Mouse (Mus musculus) brown adipose tissue, adult 24 weeks (tissue): ENCODE data around the gene Hist1h4f. TPM values are rescaled to one million over a fixed set of nuclear protein-coding genes. Genes with fewer than 3 reads are reported as not detected.
A peak's percentile ranks its signal among the peaks of the same experiment; 100 is the strongest.
"Not testable (repeated sequence)": the region's sequence is repeated elsewhere in the genome, so short reads cannot be mapped to it uniquely, and the experiment has no call there.

Source experiments
- H3K27ac ChIP-seq: fragments of 200-500 bp; replicated peaks from 2 replicates; pipeline ENCODE4 v1.5.1; 2012; ENCODE audit warnings: low read depth, mild to moderate bottlenecking, low read length
- H3K4me1 ChIP-seq: fragments of 200-500 bp; 2 replicates; pipeline ENCODE4 v1.6.1; 2012; ENCODE audit warnings: low read length, mixed read lengths; ENCODE audit not compliant: control insufficient read depth, insufficient read depth, insufficient read length
- H3K4me3 ChIP-seq: fragments of 200-500 bp; 2 replicates; pipeline ENCODE4 v1.5.1; 2012; ENCODE audit warnings: low read depth, mild to moderate bottlenecking, low read length, moderate library complexity; ENCODE audit not compliant: insufficient read depth
- polyA plus RNA-seq: library from polyadenylated mRNA; stranded (reverse); fragments of >200 nt; gene quantifications from 2 replicates; pipeline ENCODE4 v1.2.4, GENCODE M21; 2012; ENCODE audit not compliant: missing spikeins, insufficient read depth, insufficient read length

Gene Hist1h4f
- polyA plus RNA-seq, 1 experiment, result not detected

GRCm38 (mm10) chr13:23572218-23573033 lies 21.0 kb upstream of the Hist1h4f start:
- H3K27ac ChIP-seq, result no peak overlapping the region
- no peak overlapping the region for H3K4me3 ChIP-seq
- H3K4me1 ChIP-seq, result 0 out of 2 replicates have a peak, but pooled peaks cover 2% of the 10 kb centered on the region

DNA sequence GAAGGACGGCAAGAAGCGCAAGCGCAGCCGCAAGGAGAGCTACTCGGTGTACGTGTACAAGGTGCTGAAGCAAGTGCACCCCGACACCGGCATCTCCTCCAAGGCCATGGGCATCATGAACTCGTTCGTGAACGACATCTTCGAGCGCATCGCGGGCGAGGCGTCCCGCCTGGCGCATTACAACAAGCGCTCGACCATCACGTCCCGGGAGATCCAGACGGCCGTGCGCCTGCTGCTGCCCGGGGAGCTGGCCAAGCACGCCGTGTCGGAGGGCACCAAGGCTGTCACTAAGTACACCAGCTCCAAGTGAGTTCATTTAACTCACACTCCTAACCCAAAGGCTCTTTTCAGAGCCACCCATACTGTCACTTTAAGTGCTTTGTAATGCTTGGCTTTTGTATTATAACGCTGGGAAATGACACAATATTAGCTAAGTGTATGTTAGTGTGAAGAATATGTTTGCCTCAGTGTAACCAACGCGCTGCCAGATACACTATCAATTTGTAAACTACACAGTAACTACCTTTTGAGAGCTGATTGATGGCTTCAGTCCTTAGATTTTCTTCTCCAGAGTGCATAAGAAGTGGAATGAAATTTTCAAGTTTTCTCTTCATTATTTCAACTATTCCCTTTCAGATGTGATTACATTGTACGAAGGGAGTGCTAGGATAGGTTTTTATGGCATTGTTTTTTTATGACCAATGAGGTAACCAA lies 20.2 kb upstream of the Hist1h4f start:
- not testable (repeated sequence) for H3K4me1 ChIP-seq
- 0 out of 2 replicates have a peak overlapping the region, but pooled peaks have one; percentile 74 for H3K27ac ChIP-seq
- H3K4me3 ChIP-seq, result peak overlapping the region; percentile 59

DNA sequence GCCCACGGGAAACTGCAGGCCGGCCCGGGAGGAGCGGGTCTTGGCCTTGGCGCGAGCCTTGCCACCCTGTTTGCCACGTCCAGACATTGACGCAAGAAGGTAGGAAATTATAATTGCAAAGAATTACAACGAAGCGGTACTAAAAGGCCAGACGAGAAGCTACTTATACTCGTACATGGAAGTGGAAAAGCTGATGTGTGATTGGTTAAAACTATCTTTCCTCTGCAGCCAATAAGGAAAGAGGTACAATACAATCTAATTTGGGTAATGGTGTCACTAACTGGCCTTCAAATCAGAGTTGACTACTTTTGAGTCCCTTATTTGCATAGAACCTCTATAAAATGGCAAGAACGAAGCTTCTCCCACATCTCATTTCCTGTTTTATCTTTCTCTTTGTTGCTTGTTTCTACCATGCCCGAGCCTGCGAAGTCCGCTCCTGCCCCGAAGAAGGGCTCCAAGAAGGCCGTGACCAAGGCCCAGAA lies 19.6 kb upstream of the Hist1h4f start, which contains the start of the genes Hist1h2ae and Hist1h2bg:
Gene Hist1h2ae, minus strand, starts transcription at position 199 of the 482 bp plus-strand sequence.
Gene Hist1h2bg, plus strand, starts transcription at position 375 of the 482 bp plus-strand sequence.
- Histone ChIP-seq H3K4me1 (0 out of 2 replicates have a peak, but pooled peaks cover 2% of the 10 kb centered on the region), H3K27ac (peak within 1 kb of the TSS; percentile 74; the same call in 1 of the 2 replicates), H3K4me3 (peak within 1 kb of the TSS; percentile 61)

GRCm38 (mm10) chr13:23570261-23571021 lies 19.0 kb upstream of the Hist1h4f start:
- Histone ChIP-seq H3K27ac (peak overlapping the region; percentile 46; the same call in 1 of the 2 replicates), H3K4me3 (peak overlapping the region; percentile 61)
- not testable (repeated sequence) for H3K4me1 ChIP-seq

GRCm38 (mm10) chr13:23564482-23564881 lies 13.0 kb upstream of the Hist1h4f start:
- no peaks in the 10 kb centered on the region for H3K4me1 ChIP-seq
- no peak overlapping the region for H3K27ac ChIP-seq
- H3K4me3 ChIP-seq, result no peak overlapping the region

DNA sequence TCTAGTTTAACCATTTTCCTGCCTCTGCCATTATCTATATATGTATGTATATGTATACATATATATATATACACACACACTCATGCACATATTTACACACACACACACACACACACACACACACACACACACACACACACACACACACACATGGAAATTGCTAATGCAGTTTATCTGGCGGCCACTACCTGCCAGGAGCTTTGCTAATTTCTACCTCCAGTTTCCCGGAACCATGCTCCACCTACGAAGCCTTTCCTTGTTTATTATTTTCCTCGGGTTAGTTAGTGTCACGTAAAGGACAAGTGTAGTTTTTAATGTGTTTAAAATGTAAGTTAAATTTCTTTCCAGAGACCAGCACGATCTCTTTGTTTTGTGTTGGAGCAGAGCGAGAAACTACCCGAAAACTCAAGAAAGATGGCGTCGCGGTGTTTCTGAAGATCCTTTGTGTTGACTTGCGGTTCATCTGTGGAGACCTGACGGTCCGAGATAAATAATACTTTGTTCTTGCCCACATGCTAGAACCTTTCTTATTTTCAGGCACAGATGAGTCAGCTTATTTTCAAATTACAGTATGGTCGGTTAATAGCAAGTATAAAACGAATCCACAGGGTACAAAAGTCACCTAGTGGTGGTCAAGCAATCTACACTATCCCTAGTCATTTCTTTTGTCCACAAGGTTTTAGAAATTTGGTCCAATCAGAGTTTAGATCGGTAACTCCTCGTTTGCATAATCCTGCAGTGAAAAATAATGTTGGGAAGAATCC lies 11.4 kb upstream of the Hist1h4f start:
- Histone ChIP-seq H3K4me3 (peak overlapping the region; percentile 75), H3K4me1 (no peaks in the 10 kb centered on the region), H3K27ac (peak overlapping the region; percentile 51)

DNA sequence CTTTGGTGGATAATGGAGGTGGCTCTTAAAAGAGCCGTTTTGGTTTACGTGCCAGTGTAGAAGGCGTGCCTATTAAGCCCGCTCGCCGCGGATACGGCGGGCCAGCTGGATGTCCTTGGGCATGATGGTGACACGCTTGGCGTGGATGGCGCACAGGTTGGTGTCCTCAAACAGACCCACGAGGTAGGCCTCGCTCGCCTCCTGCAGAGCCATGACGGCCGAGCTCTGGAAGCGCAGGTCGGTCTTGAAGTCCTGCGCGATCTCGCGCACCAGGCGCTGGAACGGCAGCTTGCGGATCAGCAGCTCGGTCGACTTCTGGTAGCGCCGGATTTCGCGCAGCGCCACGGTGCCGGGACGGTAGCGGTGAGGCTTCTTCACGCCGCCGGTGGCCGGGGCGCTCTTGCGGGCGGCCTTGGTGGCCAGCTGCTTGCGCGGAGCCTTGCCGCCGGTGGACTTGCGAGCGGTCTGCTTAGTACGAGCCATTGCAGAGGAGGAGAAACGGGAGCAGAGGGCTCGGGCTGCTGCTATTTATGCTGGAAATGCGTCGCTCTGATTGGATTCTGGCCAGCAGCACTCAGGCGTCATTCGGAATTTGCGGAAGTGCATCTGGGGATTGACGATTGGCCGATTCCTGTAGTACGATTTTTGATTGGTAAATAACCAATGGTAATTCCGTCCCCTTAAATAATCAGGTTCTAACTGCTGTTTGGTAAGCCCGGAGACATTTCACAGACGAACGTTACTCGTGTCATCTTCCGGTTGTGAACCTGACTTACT lies 10.6 kb upstream of the Hist1h4f start, which contains the start of gene Hist1h3e:
Gene Hist1h3e, minus strand, starts transcription at position 487 of the 777 bp plus-strand sequence.
- Histone ChIP-seq H3K4me3 (peak within 1 kb of the TSS; percentile 75), H3K27ac (peak within 1 kb of the TSS; percentile 70)

GRCm38 (mm10) chr13:23561531-23561882 lies 10.1 kb upstream of the Hist1h4f start:
- not testable (repeated sequence) for H3K4me1 ChIP-seq
- H3K4me3 ChIP-seq, result peak overlapping the region; percentile 75
- H3K27ac ChIP-seq, result peak overlapping the region; percentile 37; the same call in 1 of the 2 replicates

More for the DNA sequence above, 10.6 kb upstream of the Hist1h4f start, which contains the start of gene Hist1h3e:
- H3K4me1 ChIP-seq, result not testable (repeated sequence)

GRCm38 (mm10) chr13:23560699-23561098 lies 9.3 kb upstream of the Hist1h4f start:
- H3K27ac ChIP-seq, H3K4me3 ChIP-seq, H3K4me1 ChIP-seq: not testable (repeated sequence)

- Histone ChIP-seq H3K27ac (no peak overlapping the region), H3K4me1 (no peaks in the 10 kb centered on the region), H3K4me3 (no peak overlapping the region)
These were observed 5.5 kb upstream of the Hist1h4f start for GRCm38 (mm10) chr13:23556906-23557305.

DNA sequence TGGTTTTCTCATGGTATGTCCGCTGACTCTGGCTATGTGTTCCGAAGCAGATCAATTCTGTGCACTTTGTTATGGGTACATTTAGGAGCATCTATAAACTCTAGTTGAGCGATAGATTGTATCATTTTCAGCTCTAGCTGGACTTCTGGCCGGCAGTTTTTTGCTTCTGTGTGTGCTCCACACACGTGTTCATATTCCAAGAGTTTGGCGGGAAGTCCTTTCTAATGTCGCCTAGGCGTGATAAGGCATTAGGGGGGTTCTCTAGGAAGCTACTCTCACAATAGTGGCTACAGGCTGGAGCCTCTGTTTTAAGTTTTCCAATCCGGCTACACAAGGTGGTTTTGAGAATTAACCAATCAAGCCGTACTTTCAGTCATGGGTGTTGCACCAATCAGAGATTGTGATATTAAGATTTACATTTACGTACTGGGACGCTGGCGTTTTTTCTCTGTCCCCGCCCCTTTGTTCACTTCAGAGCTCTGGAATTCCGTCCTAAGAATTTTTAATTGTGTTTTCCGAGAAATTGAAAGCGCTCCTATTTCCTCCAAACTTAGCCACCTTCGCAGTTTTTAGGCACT lies 4.5 kb upstream of the Hist1h4f start:
- no peaks in the 10 kb centered on the region for H3K4me1 ChIP-seq
- H3K27ac ChIP-seq, result peak overlapping the region; percentile 77
- peak overlapping the region; percentile 69 for H3K4me3 ChIP-seq

- peak overlapping the region; percentile 74 for H3K27ac ChIP-seq
- H3K4me1 ChIP-seq, result no peaks in the 10 kb centered on the region
These were observed 3.7 kb upstream of the Hist1h4f start for GRCm38 (mm10) chr13:23554925-23555838.

More at GRCm38 (mm10) chr13:23554925-23555838, 3.7 kb upstream of the Hist1h4f start:
- H3K4me3 ChIP-seq, result peak overlapping the region; percentile 69
